Mouse (Mus musculus) megakaryocyte, embryonic 14.5 days (primary cell): ENCODE data around the gene Slc4a11.

Experiments used
- FLI1 ChIP-seq: IDR thresholded peaks from 2 replicates; pipeline ENCODE4 v1.6.1; 2012; ENCODE audit warnings: low read length, inconsistent platforms, mixed read lengths
- GATA1 ChIP-seq: IDR thresholded peaks from 3 replicates; pipeline ENCODE4 v1.6.1; 2012; ENCODE audit warnings: mixed read lengths, low read length, inconsistent platforms, borderline replicate concordance

GRCm38 (mm10) chr2:130733444-130733843 is 36.1 kb upstream of the Slc4a11 start:
- no peak for TF ChIP-seq GATA1
- no peak for TF ChIP-seq FLI1
